Comparison of ENCODE assay signal across 9 mouse cellular contexts in the genomic region with DNA sequence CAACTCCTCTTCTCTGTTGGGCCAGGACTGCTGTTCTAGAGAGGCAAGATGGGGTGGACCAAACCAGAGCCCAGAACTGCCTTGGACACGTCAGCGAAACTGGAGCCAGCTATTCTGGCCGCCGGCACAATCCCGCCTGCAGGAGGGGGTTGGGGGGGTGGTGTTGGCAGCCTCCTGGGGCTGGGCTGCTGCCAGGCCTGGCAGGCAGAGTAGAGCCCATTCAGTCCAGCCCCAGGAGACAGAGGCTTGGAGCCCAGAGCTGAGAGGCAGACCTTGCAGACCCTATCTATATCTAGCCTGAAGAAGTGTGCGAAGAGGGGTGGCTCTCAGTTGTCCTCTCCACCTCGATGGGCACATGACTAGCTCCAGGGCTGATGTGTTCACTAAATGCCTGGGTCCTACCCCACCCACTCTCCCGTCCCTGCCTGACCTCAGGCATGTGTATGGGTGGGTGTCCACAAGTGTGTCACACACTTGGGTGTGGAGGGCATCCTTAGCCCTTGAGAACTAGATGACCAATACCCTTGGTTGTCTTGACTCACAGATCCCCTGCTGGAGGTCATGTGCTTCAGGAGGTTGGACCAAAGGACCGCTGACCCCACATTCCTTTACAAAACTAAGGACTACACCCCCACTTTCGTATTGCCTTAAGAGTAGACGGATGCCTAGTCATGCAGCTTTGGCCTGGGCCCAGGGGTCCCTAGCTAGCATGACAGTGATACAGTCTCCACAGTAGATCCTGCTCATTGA. TPM values are rescaled to one million over a fixed set of nuclear protein-coding genes. Genes with fewer than 3 reads are reported as not detected.
DNase-seq lines count a peak whose midpoint lies in the region; ATAC-seq and TF ChIP-seq lines count a peak whose summit lies in the region.
"Had no signal": no experiment of that assay in that cellular context is flagged by ENCODE, and none has a peak within 500 bp of the region (broad histone marks: within the 10 kb centered on the region; RNA-seq: fewer than 3 reads in every experiment).

No protein-coding gene starts in this region.

- H3K9me3 ChIP-seq in hindbrain, postnatal 0 days (ENCODE audit: low read length): no peaks in the 10 kb centered on the region
- no peaks in the 10 kb centered on the region for H3K9me3 ChIP-seq in midbrain, embryonic 16.5 days (replicated peaks; ENCODE audit: control insufficient read depth, low read length, poor library complexity, severe bottlenecking)
- H3K9me3 ChIP-seq: liver, embryonic 15.5 days had no signal

- H3K4me3 ChIP-seq in gastrocnemius, adult 2 months: peak overlapping the region; percentile 61
- H3K4me3 ChIP-seq in hindbrain, postnatal 0 days (ENCODE audit: low read length): no peak overlapping the region
- H3K4me3 ChIP-seq in midbrain, embryonic 16.5 days (ENCODE audit: low read depth, low read length): no peak overlapping the region
- H3K4me3 ChIP-seq: liver, embryonic 15.5 days had no signal

- TF ChIP-seq CTCF in gastrocnemius, adult 2 months (IDR thresholded peaks at IDR 0.05): no peak
- TF ChIP-seq CTCF in hindbrain, postnatal 0 days (IDR thresholded peaks at IDR 0.05; ENCODE audit: low read depth): no peak

- H3K27ac ChIP-seq in gastrocnemius, adult 2 months: peak overlapping the region; percentile 80
- peak overlapping the region; percentile 46; the same call in 1 of the 2 replicates for H3K27ac ChIP-seq in hindbrain, postnatal 0 days
- H3K27ac ChIP-seq in midbrain, embryonic 16.5 days (ENCODE audit: low read length): no peak overlapping the region
- H3K27ac ChIP-seq: liver, embryonic 15.5 days had no signal

- H3K4me2 ChIP-seq in hindbrain, postnatal 0 days (ENCODE audit: low read depth, low read length): no peak overlapping the region
- no peak overlapping the region for H3K4me2 ChIP-seq in midbrain, embryonic 16.5 days (ENCODE audit: low read length)
- H3K4me2 ChIP-seq: liver, embryonic 15.5 days had no signal

- intact Hi-C loops in gastrocnemius, adult 2 months (cut with DNase I): no loop called here

- H3K36me3 ChIP-seq in hindbrain, postnatal 0 days (ENCODE audit: insufficient read depth, low read length): no peaks in the 10 kb centered on the region; the same call in 1 of the 2 replicates
- H3K36me3 ChIP-seq in midbrain, embryonic 16.5 days (ENCODE audit: control insufficient read depth, insufficient read depth, low read length): no peaks in the 10 kb centered on the region; the same call in 1 of the 2 replicates

- peak; percentile 96 for DNase-seq in Muller cell, postnatal 12 days (ENCODE audit: inconsistent ontology term)
- peak; percentile 79 for DNase-seq in cerebellum, adult 11-12 months
- DNase-seq in gastrocnemius, adult 2 months: peak; percentile 95
- peak; percentile 85 for DNase-seq in hindbrain, postnatal 0 days (ENCODE audit: low spot score)
- peak; percentile 85 to 86 for DNase-seq in layer of hippocampus, postnatal 36 days
- DNase-seq in urinary bladder, postnatal 25 days (ENCODE audit: low spot score): peak; percentile 61
- no peak for DNase-seq in thymus, postnatal 25 days

- H3K9ac ChIP-seq in hindbrain, postnatal 0 days (replicated peaks; ENCODE audit: low read length): no peak overlapping the region
- H3K9ac ChIP-seq in midbrain, embryonic 16.5 days (ENCODE audit: low read depth, low read length): no peak overlapping the region
- H3K9ac ChIP-seq: liver, embryonic 15.5 days had no signal

- peaks cover 40% of the 10 kb centered on the region for H3K4me1 ChIP-seq in hindbrain, postnatal 0 days (ENCODE audit: insufficient read depth, low read length)
- peaks cover 7% of the 10 kb centered on the region for H3K4me1 ChIP-seq in midbrain, embryonic 16.5 days (ENCODE audit: control insufficient read depth, insufficient read depth, low read length)

- no peaks in the 10 kb centered on the region for H3K27me3 ChIP-seq in hindbrain, postnatal 0 days (ENCODE audit: insufficient read depth, low read length)
- no peaks in the 10 kb centered on the region for H3K27me3 ChIP-seq in midbrain, embryonic 16.5 days (ENCODE audit: control insufficient read depth, insufficient read depth, low read depth, low read length)
- H3K27me3 ChIP-seq: liver, embryonic 15.5 days had no signal

- peak; percentile 70 for ATAC-seq in hindbrain, postnatal 0 days
- ATAC-seq in midbrain, embryonic 16.5 days: peak; percentile 46

- 30% methylated on average over 11 of the region's 11 CpGs for WGBS in hindbrain, postnatal 0 days
- 68% methylated on average over 11 of the region's 11 CpGs for WGBS in midbrain, embryonic 16.5 days

RNA-seq across cellular contexts. Expression of a gene that starts 4.1 kb away (rescaled TPM):
- total RNA-seq in gastrocnemius, adult 2 months (2021): 100 to 1,000 TPM in 1 of 2 experiments, 10 to 100 TPM in 1; 86.4 to 110 TPM
- total RNA-seq in hindbrain, postnatal 0 days (2014; rRNA removed): 49.6 and 50.6 TPM in 2 replicates
- 52.9 and 54.3 TPM in 2 replicates for polyA plus RNA-seq in hindbrain, postnatal 0 days (2015; fragmentation: Nextera tagmentation; extraction: Ambion mirVana)
- total RNA-seq in layer of hippocampus, postnatal 36 days (2021): 10 to 100 TPM; 61.7 to 65.6 TPM
- polyA plus RNA-seq in midbrain, embryonic 16.5 days (2015; fragmentation: Nextera tagmentation; extraction: Ambion mirVana): 69.2 and 70.2 TPM in 2 replicates

RNA-seq across cellular contexts. Expression of a gene that starts 4.1 kb away (rescaled TPM):
- total RNA-seq in gastrocnemius, adult 2 months (2021): 1 to 10 TPM; 4.8 to 6.0 TPM
- total RNA-seq in hindbrain, postnatal 0 days (2014; rRNA removed): 18.4 and 18.8 TPM in 2 replicates
- polyA plus RNA-seq in hindbrain, postnatal 0 days (2015; fragmentation: Nextera tagmentation; extraction: Ambion mirVana): 6.1 and 7.3 TPM in 2 replicates
- total RNA-seq in layer of hippocampus, postnatal 36 days (2021): 1 to 10 TPM; 4.4 to 5.7 TPM
- polyA plus RNA-seq in midbrain, embryonic 16.5 days (2015; fragmentation: Nextera tagmentation; extraction: Ambion mirVana): 4.2 and 4.3 TPM in 2 replicates

RNA-seq across cellular contexts. Expression of a gene that starts 19.1 kb away (rescaled TPM):
- total RNA-seq in gastrocnemius, adult 2 months (2021): 100 to 1,000 TPM in 1 of 2 experiments, 10 to 100 TPM in 1; 97.4 to 112 TPM
- 25.4 and 88.3 TPM in 2 replicates for total RNA-seq in hindbrain, postnatal 0 days (2014; rRNA removed)
- 135 and 140 TPM in 2 replicates for polyA plus RNA-seq in hindbrain, postnatal 0 days (2015; fragmentation: Nextera tagmentation; extraction: Ambion mirVana)
- total RNA-seq in layer of hippocampus, postnatal 36 days (2021): 10 to 100 TPM; 84.4 to 90.4 TPM
- polyA plus RNA-seq in midbrain, embryonic 16.5 days (2015; fragmentation: Nextera tagmentation; extraction: Ambion mirVana): 144 and 153 TPM in 2 replicates

RNA-seq across cellular contexts. Expression of a gene that starts 35.7 kb away (rescaled TPM):
- total RNA-seq in gastrocnemius, adult 2 months (2021): 10 to 100 TPM; 12.1 to 13.6 TPM
- 41.4 and 43.3 TPM in 2 replicates for total RNA-seq in hindbrain, postnatal 0 days (2014; rRNA removed)
- 29.1 and 30.2 TPM in 2 replicates for polyA plus RNA-seq in hindbrain, postnatal 0 days (2015; fragmentation: Nextera tagmentation; extraction: Ambion mirVana)
- total RNA-seq in layer of hippocampus, postnatal 36 days (2021): 10 to 100 TPM; 79.4 to 96.0 TPM
- 32.6 and 36.4 TPM in 2 replicates for polyA plus RNA-seq in midbrain, embryonic 16.5 days (2015; fragmentation: Nextera tagmentation; extraction: Ambion mirVana)

RNA-seq across cellular contexts. Expression of a gene that starts 49.3 kb away (rescaled TPM):
- total RNA-seq in gastrocnemius, adult 2 months (2021): 1 to 10 TPM; 5.2 to 6.9 TPM
- total RNA-seq in hindbrain, postnatal 0 days (2014; rRNA removed): 25.8 and 28.2 TPM in 2 replicates
- polyA plus RNA-seq in hindbrain, postnatal 0 days (2015; fragmentation: Nextera tagmentation; extraction: Ambion mirVana): 12.0 and 12.5 TPM in 2 replicates
- total RNA-seq in layer of hippocampus, postnatal 36 days (2021): 10 to 100 TPM; 13.1 to 14.6 TPM
- polyA plus RNA-seq in midbrain, embryonic 16.5 days (2015; fragmentation: Nextera tagmentation; extraction: Ambion mirVana): 13.0 and 14.0 TPM in 2 replicates
